Mouse (Mus musculus) olfactory bulb, adult 2 months (tissue): ENCODE data around the gene Scgn.

ENCODE experiments used
- CTCF ChIP-seq: fragments of 200-500 bp; IDR thresholded peaks from 2 replicates; pipeline ENCODE4 v1.5.1; 2012; ENCODE audit warnings: low read depth, mild to moderate bottlenecking, low read length, moderate library complexity; ENCODE audit not compliant: insufficient read depth
- POLR2A ChIP-seq: fragments of 200-500 bp; IDR thresholded peaks from 2 replicates; pipeline ENCODE4 v1.6.1; 2012; ENCODE audit warnings: mild to moderate bottlenecking, low read depth, low read length, moderate library complexity; ENCODE audit not compliant: insufficient read depth

GRCm38 (mm10) chr13:23933421-23934210 is 57.4 kb downstream of the Scgn start, which contains the start of gene Hist1h2ba:
- TF ChIP-seq POLR2A = no peak
- no peak for TF ChIP-seq CTCF
